26 mouse cellular contexts compared by ENCODE assay signal in genomic region chr11:68082756-68083155, GRCm38 (mm10).
"Had no signal": no experiment of that assay in that cellular context is flagged by ENCODE, and none has a peak within 500 bp of the region (broad histone marks: within the 10 kb centered on the region; RNA-seq: fewer than 3 reads in every experiment).

No protein-coding gene starts in this region.

- H3K4me1 ChIP-seq: heart, embryonic 10.5 days; heart, embryonic 12.5 days; hindbrain, embryonic 12.5 days; liver, embryonic 12.5 days had no signal

- H3K36me3 ChIP-seq: hindbrain, embryonic 12.5 days; intestine, embryonic 15.5 days; limb, embryonic 13.5 days; limb, embryonic 15.5 days; liver, embryonic 12.5 days had no signal

- H3K9me3 ChIP-seq: heart, embryonic 10.5 days; hindbrain, embryonic 12.5 days; intestine, embryonic 15.5 days; limb, embryonic 15.5 days; liver, embryonic 12.5 days had no signal

- DNase-seq: gastrocnemius, adult 2 months; gastrocnemius, postnatal 10 days; gastrocnemius, postnatal 25 days; heart, postnatal 10 days; heart, postnatal 4 days; kidney, adult 18-20 months; kidney, adult 8-10 months; kidney, postnatal 10 days; kidney, postnatal 25 days; kidney, postnatal 4 days; layer of hippocampus, adult 9-11 months; layer of hippocampus, postnatal 36 days; left cerebral cortex, postnatal 4 days had no signal

- H3K4me2 ChIP-seq: heart, embryonic 12.5 days; hindbrain, embryonic 12.5 days; hindbrain, embryonic 14.5 days; intestine, embryonic 15.5 days; limb, embryonic 13.5 days; limb, embryonic 15.5 days; liver, embryonic 12.5 days had no signal

- H3K4me3 ChIP-seq: gastrocnemius, adult 2 months; heart, embryonic 10.5 days; heart, embryonic 12.5 days; hindbrain, embryonic 10.5 days; hindbrain, embryonic 12.5 days; intestine, embryonic 15.5 days; layer of hippocampus, adult 2 months; limb, embryonic 13.5 days; limb, embryonic 15.5 days; liver, embryonic 12.5 days had no signal

- H3K9ac ChIP-seq: heart, embryonic 12.5 days; hindbrain, embryonic 12.5 days; hindbrain, embryonic 14.5 days; intestine, embryonic 15.5 days; limb, embryonic 13.5 days; limb, embryonic 15.5 days; liver, embryonic 12.5 days had no signal

- ATAC-seq: hindbrain, embryonic 16.5 days; inflammation-experienced regulatory T-cells, adult 6 months; intestine, embryonic 15.5 days; intestine, postnatal 0 days; liver, embryonic 12.5 days had no signal

- H3K27ac ChIP-seq: gastrocnemius, adult 2 months; heart, embryonic 10.5 days; hindbrain, embryonic 10.5 days; hindbrain, embryonic 12.5 days; intestine, embryonic 15.5 days; layer of hippocampus, adult 2 months; limb, embryonic 13.5 days; limb, embryonic 15.5 days; liver, embryonic 12.5 days had no signal

- H3K27me3 ChIP-seq: heart, embryonic 12.5 days; hindbrain, embryonic 12.5 days; intestine, embryonic 15.5 days; limb, embryonic 15.5 days; liver, embryonic 12.5 days had no signal
